Mouse (Mus musculus) spleen, postnatal 36 days (tissue): ENCODE measurements around the gene Olfr767.
"Not testable (repeated sequence)": the region's sequence is repeated elsewhere in the genome, so short reads cannot be mapped to it uniquely, and the experiment has no call there.

Experiments
- DNase-seq, 2 experiments: peaks; one replicate each; pipeline ENCODE4 v3.0.0; 2022; ENCODE audit warnings: low spot score in 2 of 2, mixed read lengths in 1 of 2

Olfr767 gene

DNA sequence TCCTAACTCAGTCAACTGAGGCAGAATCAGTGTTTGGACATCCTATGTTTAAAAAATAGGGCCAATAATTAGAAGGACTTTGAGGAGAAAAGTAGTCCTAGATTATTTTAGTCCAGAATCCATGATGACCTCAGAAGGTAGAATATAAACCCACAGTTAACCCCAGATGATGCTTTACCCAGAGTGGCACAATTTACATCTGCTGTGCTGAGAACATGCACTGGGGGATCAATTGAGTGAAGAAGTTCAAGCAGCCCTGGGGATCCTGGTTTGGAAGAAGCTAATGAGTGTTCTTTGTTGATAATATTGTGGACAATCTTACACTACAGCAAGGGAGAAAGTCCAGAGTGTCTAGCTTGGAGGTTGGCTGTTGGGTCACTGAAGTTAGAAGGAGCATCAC lies at the start of gene Olfr767:
TSS of gene Olfr767 (minus strand) at position 101 of the 400 bp plus-strand sequence.
- DNase-seq: not testable (repeated sequence)

DNA sequence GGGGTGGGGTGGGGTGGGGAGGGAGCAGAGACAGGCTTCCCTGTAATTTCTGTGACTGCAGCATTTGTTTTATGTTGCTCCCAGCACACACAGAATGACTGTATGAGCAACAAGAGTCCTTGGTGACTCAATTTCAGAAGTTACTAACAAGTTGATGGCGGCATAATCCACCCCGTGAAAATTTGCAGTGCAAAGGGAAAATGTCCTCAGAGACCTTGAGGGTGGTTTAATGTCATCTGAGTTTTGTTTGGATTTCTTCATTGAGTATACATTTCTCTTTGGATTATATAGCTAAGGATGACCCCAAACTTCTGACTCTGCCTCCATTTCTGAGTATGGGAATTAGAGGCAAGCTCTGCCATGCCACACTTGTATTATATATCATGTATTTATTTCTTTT lies 35.1 kb upstream of the Olfr767 start, which contains the start of gene Olfr769:
TSS of gene Olfr769 (minus strand) at position 101 of the 400 bp plus-strand sequence.
- no peak for DNase-seq

DNA sequence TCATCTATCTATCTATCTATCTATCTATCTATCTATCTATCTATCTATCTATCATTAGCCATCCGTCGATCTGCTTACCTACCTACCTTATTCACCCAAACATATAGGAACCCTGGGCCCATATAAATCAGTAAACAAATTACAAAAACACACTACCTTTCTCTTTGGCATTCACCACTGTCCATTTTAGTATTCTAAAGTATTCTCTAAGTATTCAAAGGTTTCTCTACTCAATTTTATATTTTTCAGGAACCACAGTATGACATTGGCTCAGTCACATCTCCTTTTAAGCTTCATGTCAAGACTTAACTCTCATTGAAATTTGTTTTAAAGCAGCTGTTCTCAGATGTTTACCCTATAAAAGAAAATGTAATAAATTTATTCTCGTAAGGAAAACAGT lies 32.4 kb upstream of the Olfr767 start:
- DNase-seq: no peak

DNA sequence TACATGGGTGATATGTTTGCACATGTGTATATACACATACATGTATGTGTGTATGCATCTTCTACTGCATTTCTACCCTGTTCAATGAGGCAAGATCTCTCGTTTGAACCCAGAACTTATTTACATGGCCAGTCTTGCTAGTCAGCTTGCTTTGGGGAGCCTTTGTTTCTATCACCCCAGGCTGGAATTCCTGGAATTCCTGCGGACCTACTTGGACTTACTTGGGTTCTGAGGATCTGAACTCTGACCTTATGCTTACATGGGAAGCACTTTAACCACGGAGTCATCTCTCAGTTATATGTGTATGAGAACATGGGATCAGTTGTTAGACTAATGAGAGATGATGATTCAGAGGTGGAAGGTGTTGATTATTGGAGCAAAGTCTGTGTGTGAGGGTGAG lies 18.5 kb upstream of the Olfr767 start:
- no peak for DNase-seq

DNA sequence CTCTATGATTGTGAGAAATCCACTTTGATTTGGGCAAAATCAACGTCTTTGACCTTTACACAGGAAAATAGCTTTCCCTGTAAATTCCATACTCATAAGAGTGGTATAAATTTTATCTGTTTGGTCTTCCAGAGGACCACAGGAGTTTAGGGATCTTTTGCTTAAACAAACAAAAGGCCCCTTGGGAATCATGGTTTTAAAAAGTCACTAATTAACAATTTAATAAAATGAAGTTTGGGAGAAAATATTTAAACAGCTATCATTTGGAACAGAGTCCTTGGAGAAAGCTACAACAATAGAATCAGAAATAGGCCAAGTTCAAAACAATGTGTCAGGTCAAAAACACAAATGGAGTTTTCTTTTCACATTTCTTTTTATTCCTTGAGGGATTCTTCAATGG lies 16.6 kb upstream of the Olfr767 start, which contains the start of gene Olfr768:
TSS of gene Olfr768 (minus strand) at position 101 of the 400 bp plus-strand sequence.
- DNase-seq: no peak

DNA sequence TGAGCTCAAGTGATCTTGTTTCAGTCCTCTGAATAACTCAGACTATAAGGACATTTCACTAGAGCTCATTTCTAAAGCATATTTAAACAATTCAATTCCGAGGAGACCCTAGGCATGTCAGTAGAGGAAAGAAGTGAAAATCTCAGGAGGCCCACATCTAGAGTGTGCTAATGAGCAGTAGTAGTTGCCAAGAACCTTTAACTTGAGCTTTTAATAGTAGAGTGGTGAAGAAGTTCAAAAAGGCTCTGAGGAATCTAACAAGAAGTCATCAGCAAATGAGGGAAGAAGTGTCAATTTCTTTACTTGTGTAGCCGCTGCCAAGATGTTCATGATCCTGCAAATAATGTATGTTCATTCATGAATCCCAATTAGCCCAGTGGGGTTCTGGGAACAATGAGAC lies 13.8 kb downstream of the Olfr767 start, which contains the start of gene Olfr766-ps1:
TSS of gene Olfr766-ps1 (minus strand) at position 101 of the 400 bp plus-strand sequence.
- DNase-seq: no peak

DNA sequence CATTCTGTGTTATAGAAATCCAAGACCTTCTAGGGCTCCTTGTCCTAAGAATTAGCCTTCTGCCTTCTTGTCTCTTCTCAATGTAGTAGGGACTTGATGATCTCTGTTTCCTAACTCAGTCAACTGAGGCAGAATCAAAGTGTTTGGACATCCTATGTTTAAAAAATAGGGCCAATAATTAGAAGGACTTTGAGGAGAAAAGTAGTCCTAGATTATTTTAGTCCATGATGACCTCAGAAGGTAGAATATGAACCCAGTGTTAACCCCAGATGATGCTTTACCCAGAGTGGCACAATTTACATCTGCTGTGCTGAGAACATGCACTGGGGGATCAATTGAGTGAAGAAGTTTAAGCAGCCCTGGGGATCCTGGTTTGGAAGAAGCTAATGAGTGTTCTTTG lies 32.8 kb downstream of the Olfr767 start, which contains the start of gene Olfr765:
TSS of gene Olfr765 (minus strand) at position 101 of the 400 bp plus-strand sequence.
- DNase-seq: not testable (repeated sequence)

DNA sequence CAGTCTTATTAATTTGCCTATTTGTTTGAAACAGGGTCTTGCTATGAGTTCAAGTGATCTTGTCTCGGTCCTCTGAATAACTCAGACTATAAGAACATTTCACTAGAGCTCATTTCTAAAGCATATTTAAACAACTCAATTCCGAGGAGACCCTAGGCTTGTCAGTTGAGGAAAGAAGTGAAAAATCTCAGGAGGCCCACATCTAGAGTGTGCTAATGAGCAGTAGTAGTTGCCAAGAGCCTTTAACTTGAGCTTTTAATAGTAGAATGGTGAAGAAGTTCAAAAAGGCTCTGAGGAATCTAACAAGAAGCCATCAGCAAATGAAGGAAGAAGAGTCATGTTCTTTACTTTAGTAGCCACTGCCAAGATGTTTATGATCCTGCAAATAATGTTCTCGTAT lies 42.9 kb downstream of the Olfr767 start, which contains the start of gene Olfr764-ps1:
TSS of gene Olfr764-ps1 (minus strand) at position 101 of the 400 bp plus-strand sequence.
- DNase-seq: no peak

DNA sequence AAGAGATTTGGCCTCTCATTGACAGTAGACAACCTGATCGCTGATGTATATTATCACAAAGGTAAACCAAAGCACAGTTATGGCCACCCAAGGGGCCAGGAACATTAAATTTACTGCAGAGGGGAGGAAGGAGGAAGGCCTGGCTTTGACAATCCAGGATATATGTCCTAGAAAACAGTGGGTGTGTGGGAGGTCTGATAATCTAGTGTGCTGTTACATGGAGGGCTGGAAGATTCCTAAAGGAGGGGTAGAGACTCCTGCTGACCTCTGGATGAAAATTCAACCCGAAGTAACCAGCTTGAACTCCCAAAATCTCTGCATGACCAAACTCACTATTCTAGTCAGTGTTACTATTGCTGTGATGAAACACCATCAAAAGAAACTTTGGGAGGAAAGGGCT lies 54.4 kb downstream of the Olfr767 start:
- DNase-seq: no peak

DNA sequence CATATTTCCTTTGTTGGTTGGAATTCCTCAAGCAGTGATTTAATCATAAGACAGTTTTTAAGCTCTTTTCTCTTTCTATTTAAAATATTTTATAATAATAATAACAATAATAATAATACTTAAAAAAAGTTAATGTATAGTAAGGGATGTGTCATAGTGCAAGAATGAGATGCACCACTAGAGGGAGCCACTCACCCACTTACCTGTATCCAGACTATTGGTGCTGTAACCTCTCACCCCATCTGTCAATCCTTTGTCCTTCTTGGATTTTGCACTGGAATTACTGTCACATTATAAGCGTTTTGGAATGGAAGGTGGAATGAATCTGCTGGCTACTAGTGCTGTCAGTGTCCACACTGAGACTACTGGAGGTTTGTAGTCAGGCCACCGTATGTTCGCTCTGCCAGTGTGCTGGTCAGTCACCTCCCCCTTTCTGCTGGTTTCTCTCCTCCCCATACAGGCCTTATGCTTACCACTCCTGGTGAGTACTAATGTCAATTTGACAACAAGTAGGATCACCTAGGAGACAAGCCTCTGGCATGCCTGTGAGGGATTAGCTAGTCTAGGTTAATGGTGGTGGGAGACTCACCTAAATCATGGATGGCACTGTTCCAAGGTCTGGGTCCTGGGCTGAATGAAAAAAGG lies 56.6 kb downstream of the Olfr767 start:
- no peak for DNase-seq
